Mouse (Mus musculus) liver, embryonic 14.5 days (tissue): ENCODE results near the gene Foxred2. TPM values are rescaled to one million over a fixed set of nuclear protein-coding genes. Genes with fewer than 3 reads are reported as not detected.

Experiments
- ATAC-seq: fragments of 200-750 bp; cut with Nextera tagmentation; 2 replicates; pipeline ENCODE4 v1.8.0; 2017; ENCODE audit warnings: moderate number of reproducible peaks, mild to moderate bottlenecking, moderate library complexity; ENCODE audit not compliant: insufficient read depth
- DNase-seq, 3 experiments: peaks; one replicate each; pipeline ENCODE4 v3.0.0-alpha.2; 2012 to 2013; ENCODE audit warnings: low read depth in 3 of 3, low spot score in 3 of 3
- H3K27ac ChIP-seq: fragments of 300-500 bp; sonication (generic); 2 replicates; pipeline ENCODE4 v1.5.1; 2014; ENCODE audit warnings: moderate library complexity, mild to moderate bottlenecking, control low read depth, inconsistent platforms
- H3K27me3 ChIP-seq: fragments of 300-500 bp; sonication (generic); 2 replicates; pipeline ENCODE4 v1.6.1; 2014; ENCODE audit warnings: mild to moderate bottlenecking, low read length, moderate library complexity; ENCODE audit not compliant: control insufficient read depth, insufficient read depth
- H3K36me3 ChIP-seq: fragments of 300-500 bp; sonication (generic); replicated peaks from 2 replicates; pipeline ENCODE4 v1.6.1; 2014; ENCODE audit warnings: low read depth; ENCODE audit not compliant: control insufficient read depth, insufficient read depth
- H3K4me1 ChIP-seq, 2 experiments: fragments of 200-500 bp in 1 of 2; fragments of 300-500 bp in 1 of 2; sonication (generic) in 1 of 2; replicated peaks; 2 replicates each; pipeline ENCODE4 v1.6.1; 2012 to 2014; ENCODE audit warnings: antibody characterized with exemption in 1 of 2, inconsistent platforms in 1 of 2, low read length in 1 of 2; ENCODE audit not compliant: control insufficient read depth in 2 of 2, insufficient read depth in 2 of 2
- H3K4me2 ChIP-seq: fragments of 300-500 bp; sonication (generic); 2 replicates; pipeline ENCODE4 v1.6.1; 2014; ENCODE audit warnings: low read depth, mild to moderate bottlenecking, control low read depth, moderate library complexity
- H3K4me3 ChIP-seq, 2 experiments: fragments of 200-500 bp in 1 of 2; fragments of 300-500 bp in 1 of 2; sonication (generic) in 1 of 2; 2 replicates each; pipeline ENCODE4 v1.5.1; 2012 to 2014; ENCODE audit warnings: low read depth in 2 of 2, low read length in 2 of 2, mild to moderate bottlenecking in 2 of 2, control low read depth in 1 of 2, inconsistent platforms in 1 of 2, moderate library complexity in 1 of 2; ENCODE audit not compliant: insufficient read depth in 1 of 2
- H3K9ac ChIP-seq: fragments of 300-500 bp; sonication (generic); replicated peaks from 2 replicates; pipeline ENCODE4 v1.6.1; 2014; ENCODE audit warnings: mild to moderate bottlenecking, control low read depth, moderate library complexity
- H3K9me3 ChIP-seq: fragments of 300-500 bp; sonication (generic); 2 replicates; pipeline ENCODE4 v1.6.1; 2016; ENCODE audit warnings: low read length, mixed read lengths; ENCODE audit not compliant: control insufficient read depth
- CTCF ChIP-seq: IDR thresholded peaks from 2 replicates; pipeline ENCODE4 v1.5.1; 2016; ENCODE audit warnings: antibody characterized with exemption, low read depth, control low read depth
- EP300 ChIP-seq: IDR thresholded peaks from 2 replicates; pipeline ENCODE4 v1.6.1; 2016; ENCODE audit warnings: antibody characterized with exemption, low read depth
- WGBS: fragments of 180-500 bp; shearing (Covaris S2); extraction: QIAGEN DNeasy Blood & Tissue Kit; methylation state at CpG from one replicate; pipeline ENCODE4 v1.1.7; 2014; ENCODE audit not compliant: insufficient replicate concordance; 5-methylcytosine and 5-hydroxymethylcytosine counted together
- polyA plus RNA-seq, 2 experiments: library from polyadenylated mRNA; depleted of rRNA in 1 of 2; stranded (reverse) in 1 of 2; unstranded in 1 of 2; fragments of >200 nt; fragmentation: Nextera tagmentation in 1 of 2; extraction: Ambion mirVana in 1 of 2; gene quantifications; 2 replicates each; pipeline versions ENCODE4 v1.2.1 to v1.2.3; 2012 to 2014

Gene Foxred2
- polyA plus RNA-seq, 2 experiments = 1.2 to 1.4 TPM

GRCm38 (mm10) chr15:77919441-77919840 lies 37.1 kb downstream of the Foxred2 start:
- no peaks in the 10 kb centered on the region for H3K9me3 ChIP-seq
- DNase-seq (no peak), ATAC-seq (no peak)
- H3K4me3 ChIP-seq = no peak overlapping the region
- peaks cover 49% of the 10 kb centered on the region for H3K36me3 ChIP-seq
- H3K27me3 ChIP-seq = no peaks in the 10 kb centered on the region
- no peak overlapping the region for H3K27ac ChIP-seq
- 85% methylated on average over 12 of the region's 12 CpGs for WGBS
- H3K4me2 ChIP-seq = no peak overlapping the region
- TF ChIP-seq EP300 (no peak), CTCF (no peak)
- H3K9ac ChIP-seq = no peak overlapping the region
- no peaks in the 10 kb centered on the region for H3K4me1 ChIP-seq

- no peak overlapping the region for H3K4me2 ChIP-seq
- no peaks in the 10 kb centered on the region for H3K27me3 ChIP-seq
- DNase-seq (peak; percentile 49 to 68 (median 53)), ATAC-seq (peak; percentile 3; the same call in 1 of the 2 replicates)
- peak; percentile 92 for TF ChIP-seq CTCF
- no peak for TF ChIP-seq EP300
- no peak overlapping the region for H3K4me3 ChIP-seq
- H3K36me3 ChIP-seq = peaks cover 32% of the 10 kb centered on the region
- H3K9ac ChIP-seq = no peak overlapping the region
- H3K9me3 ChIP-seq = no peaks in the 10 kb centered on the region
- 33% methylated on average over 8 of the region's 8 CpGs for WGBS
- H3K27ac ChIP-seq = no peak overlapping the region
- H3K4me1 ChIP-seq = no peaks in the 10 kb centered on the region
Observed at GRCm38 (mm10) chr15:77916851-77917544, 39.5 kb downstream of the Foxred2 start.

GRCm38 (mm10) chr15:77915287-77915686 lies 41.2 kb downstream of the Foxred2 start:
- H3K4me2 ChIP-seq = no peak overlapping the region
- TF ChIP-seq CTCF (no peak), EP300 (no peak)
- no peak overlapping the region for H3K27ac ChIP-seq
- WGBS = 82% methylated on average over 4 of the region's 4 CpGs
- H3K4me1 ChIP-seq = peaks cover 0 to 5% of the 10 kb centered on the region in 2 experiments; a peak in 3 of 4 replicates
- DNase-seq (no peak), ATAC-seq (no peak)
- peaks cover 20% of the 10 kb centered on the region for H3K36me3 ChIP-seq
- H3K27me3 ChIP-seq = no peaks in the 10 kb centered on the region
- H3K9ac ChIP-seq = no peak overlapping the region
- H3K9me3 ChIP-seq = no peaks in the 10 kb centered on the region
- no peak overlapping the region for H3K4me3 ChIP-seq

GRCm38 (mm10) chr15:77914507-77914906 lies 42.0 kb downstream of the Foxred2 start:
- H3K4me1 ChIP-seq = peaks cover 0 to 5% of the 10 kb centered on the region in 2 experiments; a peak in 3 of 4 replicates
- no peaks in the 10 kb centered on the region for H3K27me3 ChIP-seq
- no peak for TF ChIP-seq EP300
- TF ChIP-seq CTCF = no peak
- no peak overlapping the region for H3K4me2 ChIP-seq
- H3K9ac ChIP-seq = no peak overlapping the region
- H3K36me3 ChIP-seq = peaks cover 15% of the 10 kb centered on the region
- no peaks in the 10 kb centered on the region for H3K9me3 ChIP-seq
- WGBS = 91% methylated on average over 3 of the region's 3 CpGs
- DNase-seq (no peak), ATAC-seq (no peak)
- no peak overlapping the region for H3K27ac ChIP-seq
- no peak overlapping the region for H3K4me3 ChIP-seq

GRCm38 (mm10) chr15:77913054-77913453 lies 43.5 kb downstream of the Foxred2 start:
- TF ChIP-seq EP300 (no peak), CTCF (no peak)
- 69% methylated on average over 8 of the region's 8 CpGs for WGBS
- H3K9me3 ChIP-seq = no peaks in the 10 kb centered on the region
- H3K36me3 ChIP-seq = peaks cover 8% of the 10 kb centered on the region
- H3K4me1 ChIP-seq = peaks cover 0 to 5% of the 10 kb centered on the region in 2 experiments; a peak in 3 of 4 replicates
- DNase-seq = no peak
- ATAC-seq = no peak
- H3K27ac ChIP-seq = no peak overlapping the region
- no peak overlapping the region for H3K9ac ChIP-seq
- no peak overlapping the region for H3K4me3 ChIP-seq
- H3K27me3 ChIP-seq = no peaks in the 10 kb centered on the region
- no peak overlapping the region for H3K4me2 ChIP-seq
